Mouse (Mus musculus): ENCODE data around the gene Slc3a1.

DNA sequence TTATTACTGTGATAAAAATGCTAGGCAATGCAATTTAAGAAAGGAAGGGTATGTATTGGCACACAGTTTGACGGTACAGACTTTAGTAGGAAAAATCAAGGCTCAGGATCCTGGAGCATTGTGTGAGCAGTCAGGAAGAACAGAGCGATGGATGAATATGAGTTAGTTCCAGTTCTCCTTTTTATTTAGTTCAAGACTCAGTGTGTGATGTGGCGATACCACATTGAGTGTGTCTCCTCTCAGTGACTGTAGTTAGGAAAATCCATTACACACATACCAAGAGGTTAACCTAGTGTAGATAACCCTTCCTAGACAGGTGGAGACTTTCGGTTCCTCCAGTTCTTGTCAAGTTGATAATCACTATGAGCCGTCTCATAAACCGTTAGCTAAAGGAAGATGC, 63.6 kb downstream of the Slc3a1 start:
- no peak for TF ChIP-seq CTCF (IDR thresholded peaks at IDR 0.05; ENCODE audit: control insufficient read depth, insufficient read depth, insufficient replicate concordance, low read depth, low read length)
- no peak for TF ChIP-seq POLR2A (IDR thresholded peaks at IDR 0.05; ENCODE audit: control insufficient read depth, low read depth, low read length)

Data from testis, adult 2 months (tissue).